Mouse (Mus musculus) stomach, adult 2 months (tissue): ENCODE measurements around the gene Heatr3. TPM values are rescaled to one million over a fixed set of nuclear protein-coding genes. Genes with fewer than 3 reads are reported as not detected.

Source experiments
- polyA plus RNA-seq: library from polyadenylated mRNA; depleted of rRNA; stranded (reverse); fragments of >200 nt; gene quantifications from 2 replicates; pipeline ENCODE4 v1.2.3, GENCODE M21; 2012; rRNA removed

Gene Heatr3
- 4.0 and 4.1 TPM in 2 replicates for polyA plus RNA-seq

GRCm38 (mm10) chr8:88137748-88138484 lies at the start of gene Heatr3:
Heatr3 (plus strand) TSS chr8:88137855.

GRCm38 (mm10) chr8:88118456-88119036 lies 19.1 kb upstream of the Heatr3 start, which contains the start of gene Cnep1r1:
Cnep1r1 (plus strand) TSS chr8:88118769.

DNA sequence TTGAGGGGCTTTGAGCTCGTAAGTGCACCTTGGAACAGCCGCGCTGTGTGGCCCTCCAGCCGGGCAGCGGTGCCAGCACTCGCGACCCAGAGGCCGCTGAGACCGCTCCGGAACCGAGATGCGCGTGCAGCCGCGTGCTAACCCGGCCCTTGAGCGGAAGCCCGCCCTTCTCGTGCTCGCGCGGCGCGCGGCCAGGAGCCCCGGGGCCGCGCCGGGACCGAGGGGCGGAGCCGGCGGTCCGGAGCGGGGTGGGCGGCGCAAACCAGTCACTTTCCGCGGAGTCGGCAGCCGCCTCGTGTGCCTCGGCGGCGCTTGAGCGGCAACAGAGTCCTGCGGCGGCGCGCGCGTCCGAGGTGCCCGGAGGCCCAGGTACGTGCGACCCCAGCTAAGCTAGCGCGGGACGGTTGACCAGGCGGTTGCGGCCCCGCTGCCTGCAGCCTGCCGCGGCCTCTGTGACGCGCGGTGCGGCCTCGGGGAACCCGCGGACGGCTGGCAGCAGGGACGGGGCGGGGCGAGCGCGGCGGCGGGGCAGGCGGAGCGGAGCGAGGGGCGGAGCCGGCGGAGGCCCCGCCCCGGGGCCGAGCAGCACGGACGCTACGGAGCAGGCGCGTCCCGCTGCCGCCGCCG lies 61.4 kb downstream of the Heatr3 start, which contains the start of gene Tent4b:
Gene Tent4b (plus strand): TSS at position 269 of the 627 bp plus-strand sequence.

Other genes with a start within 250 kb of the Heatr3 start
- 2.6 and 2.7 TPM in 2 replicates for gene Zfp423, start 178.3 kb upstream of the Heatr3 start, polyA plus RNA-seq
- 2.0 and 2.5 TPM in 2 replicates for gene Cnep1r1, start 19.1 kb upstream of the Heatr3 start, polyA plus RNA-seq
- gene Tent4b, start 61.4 kb downstream of the Heatr3 start, polyA plus RNA-seq: 4.0 and 5.1 TPM in 2 replicates
- gene Adcy7, start 134.5 kb downstream of the Heatr3 start, polyA plus RNA-seq: 4.2 and 5.5 TPM in 2 replicates
- gene Brd7, start 224.3 kb downstream of the Heatr3 start, polyA plus RNA-seq: 4.1 and 7.1 TPM in 2 replicates